Mouse (Mus musculus) left cerebral cortex, adult 11 months (tissue): Measurements from ENCODE around the gene Cdc42bpa.

ENCODE experiments used
- DNase-seq: peaks from one replicate; pipeline ENCODE4 v3.0.0; 2022; ENCODE audit warnings: low spot score

Cdc42bpa gene

DNA sequence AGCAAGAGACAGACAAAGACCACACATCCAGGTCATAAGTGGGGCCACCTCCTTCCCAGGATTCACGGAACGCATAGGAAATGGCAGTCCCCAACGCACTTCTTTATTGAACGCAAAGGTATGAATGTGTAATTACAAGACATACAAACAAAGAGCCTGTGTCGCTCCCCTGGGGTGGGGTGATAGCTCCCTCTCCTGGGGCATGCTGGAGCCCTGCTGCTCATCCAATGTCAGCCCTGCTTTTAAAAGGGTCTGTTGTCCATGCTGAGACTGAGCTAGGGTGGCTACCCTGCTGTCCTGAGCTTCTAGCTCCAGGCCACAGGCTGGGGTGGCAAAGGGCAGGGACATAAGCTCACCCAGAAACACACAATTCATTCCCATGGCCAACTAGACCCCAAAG, 206.3 kb downstream of the Cdc42bpa start:
- DNase-seq: no peak

DNA sequence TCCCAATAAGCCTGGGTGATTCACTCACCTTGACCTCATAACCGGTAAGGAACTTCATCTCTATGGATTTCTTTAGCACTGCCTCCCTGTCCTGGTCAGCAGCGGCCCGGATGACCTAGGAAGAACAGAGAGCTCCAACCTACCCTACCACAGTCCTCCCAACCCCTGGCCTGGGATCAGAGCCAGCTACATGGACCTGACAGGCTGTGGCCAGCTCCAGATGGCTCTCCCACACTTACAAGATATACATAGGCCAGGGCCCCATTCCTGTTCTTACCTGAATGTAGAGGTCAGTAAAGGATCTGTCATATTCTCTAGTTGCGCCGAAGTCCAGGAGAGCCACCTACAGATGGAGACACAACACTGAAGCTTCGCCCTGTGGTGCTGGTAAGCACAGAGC, 208.0 kb downstream of the Cdc42bpa start:
- DNase-seq: no peak

DNA sequence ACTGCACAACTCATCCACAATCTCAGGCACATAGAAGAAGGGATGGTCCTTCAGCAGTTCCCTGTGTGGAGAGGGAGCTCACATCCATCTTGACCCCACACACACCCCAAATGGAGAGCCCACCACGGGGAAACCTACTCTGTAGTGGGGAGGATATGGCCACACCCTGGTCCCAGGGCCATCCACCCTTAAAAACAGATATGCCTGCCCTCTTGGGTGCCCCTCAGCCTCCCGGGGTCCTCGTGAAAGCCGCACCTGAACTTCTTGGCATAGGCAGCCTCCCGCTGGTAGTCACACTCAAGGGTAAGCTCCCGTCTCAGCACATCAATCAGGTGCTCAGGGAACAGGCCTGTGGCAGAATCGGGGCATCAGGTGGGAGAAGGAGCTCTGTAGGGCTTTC, 208.9 kb downstream of the Cdc42bpa start:
- no peak for DNase-seq

DNA sequence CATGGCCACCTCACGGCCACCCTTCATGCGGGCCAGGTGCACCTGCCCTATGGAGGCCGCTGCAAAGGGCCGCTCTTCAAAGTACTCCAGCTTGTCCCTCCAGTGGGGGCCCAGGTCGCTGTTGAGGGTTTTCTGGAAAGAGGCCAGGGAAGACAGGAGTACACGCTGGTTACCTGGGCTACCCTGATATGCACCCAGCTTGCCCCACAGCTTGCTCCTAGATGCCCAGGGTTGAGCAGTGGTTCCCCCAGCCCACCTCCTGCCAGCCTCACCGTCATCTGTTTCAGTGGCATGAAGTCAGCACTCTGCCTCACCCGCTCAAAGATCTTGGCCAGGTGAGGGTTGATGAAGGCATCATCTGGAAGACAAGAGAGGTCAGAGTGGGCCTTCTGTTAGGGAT, 209.8 kb downstream of the Cdc42bpa start:
- DNase-seq: no peak

DNA sequence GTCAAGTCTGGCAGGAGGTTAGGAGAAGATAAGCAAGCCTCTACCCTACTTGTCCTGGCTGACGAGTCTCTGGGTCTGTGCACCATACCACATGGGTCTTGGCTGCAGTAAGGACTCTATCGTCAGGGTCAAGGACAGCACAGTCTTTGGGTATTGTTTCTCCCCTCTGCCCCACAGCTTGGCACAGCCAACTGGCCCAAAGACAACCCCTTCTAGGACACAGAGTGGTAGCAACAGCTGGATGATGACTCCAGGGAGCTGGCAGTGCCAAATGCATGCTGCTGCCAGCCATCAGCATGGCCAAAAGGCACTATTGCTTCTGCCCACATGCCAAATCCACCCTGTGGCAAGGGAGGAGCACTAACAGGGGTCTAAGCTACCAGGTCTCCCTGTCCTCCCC, 211.6 kb downstream of the Cdc42bpa start:
- DNase-seq: no peak

DNA sequence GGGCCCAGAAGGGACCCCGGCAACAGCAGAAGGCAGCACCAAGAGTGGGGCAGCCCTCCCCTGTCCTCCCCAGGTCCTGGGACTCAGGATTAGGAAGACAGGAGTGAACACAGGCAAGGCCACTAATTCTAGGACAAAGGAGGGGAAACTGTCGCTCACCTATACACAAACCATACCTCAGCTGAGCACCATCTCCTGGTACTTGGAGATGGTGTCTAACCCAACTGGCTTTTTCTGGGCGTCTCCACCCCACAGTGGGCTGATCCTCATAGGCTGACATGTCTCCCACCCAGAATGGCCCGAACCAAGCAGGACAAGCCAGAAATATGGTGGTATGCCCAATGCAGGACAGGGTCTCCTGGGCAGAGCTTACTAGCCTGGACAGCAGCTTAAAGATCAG, 212.3 kb downstream of the Cdc42bpa start:
- DNase-seq: no peak

DNA sequence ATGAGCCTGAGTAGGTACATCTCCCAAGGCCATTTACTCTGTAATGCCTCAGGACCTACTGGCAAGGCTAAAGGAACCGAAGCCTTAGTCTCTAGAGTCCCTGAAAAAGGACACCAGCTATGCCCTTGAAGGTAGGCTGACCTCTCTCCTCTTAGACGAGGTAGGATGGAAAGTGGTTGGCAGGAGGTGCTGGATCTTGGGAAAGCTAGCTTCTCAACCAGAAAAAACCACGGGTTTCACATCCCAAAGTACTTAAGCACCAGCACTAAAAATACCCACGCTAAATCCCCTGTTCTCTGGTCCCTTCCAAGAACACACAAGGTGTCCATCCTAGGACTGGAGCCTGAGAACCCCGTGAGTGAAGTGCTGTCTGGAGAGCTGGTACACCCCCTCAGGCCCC, 212.7 kb downstream of the Cdc42bpa start:
- DNase-seq: no peak

DNA sequence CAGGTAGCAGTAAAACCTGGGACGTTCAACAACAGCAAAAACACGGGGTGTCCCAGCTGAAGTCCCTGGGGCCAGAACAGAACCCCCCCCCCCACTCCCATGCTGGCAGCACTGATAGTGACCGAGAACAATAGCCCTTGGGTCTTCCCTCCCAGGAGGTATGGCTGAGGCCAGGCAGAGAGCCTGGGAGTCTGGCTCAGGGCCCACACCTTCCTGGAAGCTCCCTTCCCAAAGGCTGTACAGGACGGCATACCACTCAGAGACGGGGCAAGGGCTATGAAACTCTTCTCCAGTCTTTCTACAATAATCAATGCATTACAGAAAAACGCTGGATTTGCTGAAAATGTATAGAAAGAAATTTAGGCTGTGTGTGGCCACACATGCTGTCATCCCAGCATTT, 214.4 kb downstream of the Cdc42bpa start:
- DNase-seq: no peak

DNA sequence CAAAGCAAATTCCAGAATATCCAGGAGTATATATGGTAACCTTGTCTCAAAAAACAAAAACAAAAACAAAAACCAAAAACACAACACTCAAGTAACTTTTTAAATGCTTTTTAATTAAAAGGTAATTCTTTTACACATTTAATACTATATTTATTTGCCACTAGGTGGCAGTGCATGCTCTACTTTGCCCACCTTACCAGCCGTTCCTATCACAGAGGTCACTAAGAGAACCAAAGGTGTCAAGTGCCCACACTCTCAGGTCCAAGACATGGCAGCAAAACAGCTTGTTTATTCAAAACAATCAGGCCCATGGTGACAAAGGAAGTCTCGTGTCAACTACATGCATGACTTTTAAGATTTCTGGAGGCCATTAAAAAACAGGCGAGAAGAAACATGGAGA, 214.9 kb downstream of the Cdc42bpa start:
- no peak for DNase-seq

DNA sequence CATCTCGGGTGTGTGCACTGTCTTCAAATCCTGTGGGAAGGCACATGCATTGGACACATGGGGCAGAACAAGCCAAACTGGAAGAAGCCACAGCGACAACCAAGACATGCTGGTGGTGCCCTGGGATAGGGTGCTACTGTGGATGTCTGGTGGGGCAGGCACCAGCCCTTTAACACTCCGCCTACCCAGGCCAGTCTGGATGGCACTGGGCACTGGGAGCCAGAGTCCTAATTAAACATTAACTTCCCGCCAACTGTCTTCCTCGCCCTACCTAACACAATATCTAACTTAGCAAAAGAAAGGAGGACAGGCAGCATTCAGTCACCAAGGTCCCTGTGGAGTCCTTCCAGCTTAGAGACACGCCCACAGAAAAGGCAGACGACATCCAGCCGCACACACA, 215.4 kb downstream of the Cdc42bpa start:
- no peak for DNase-seq

DNA sequence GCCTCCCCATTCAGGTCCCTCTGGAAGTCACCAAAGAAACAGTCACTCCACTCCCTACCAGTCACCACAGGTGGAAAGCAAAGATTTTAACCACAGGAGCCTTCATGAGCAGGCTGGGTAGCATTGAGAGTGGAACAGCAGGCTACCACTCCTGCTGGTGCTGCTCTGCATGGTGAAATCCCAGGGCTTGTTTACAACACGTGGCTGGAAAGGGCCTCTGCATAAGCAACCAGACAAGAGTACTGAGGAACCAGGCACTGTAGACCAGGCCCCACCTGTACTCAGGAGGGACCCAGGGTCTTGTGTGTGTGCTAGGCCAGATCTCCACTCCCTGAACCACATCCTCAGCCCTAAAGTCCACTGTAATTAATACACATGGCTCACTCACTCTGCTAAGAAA, 216.5 kb downstream of the Cdc42bpa start:
- no peak for DNase-seq

DNA sequence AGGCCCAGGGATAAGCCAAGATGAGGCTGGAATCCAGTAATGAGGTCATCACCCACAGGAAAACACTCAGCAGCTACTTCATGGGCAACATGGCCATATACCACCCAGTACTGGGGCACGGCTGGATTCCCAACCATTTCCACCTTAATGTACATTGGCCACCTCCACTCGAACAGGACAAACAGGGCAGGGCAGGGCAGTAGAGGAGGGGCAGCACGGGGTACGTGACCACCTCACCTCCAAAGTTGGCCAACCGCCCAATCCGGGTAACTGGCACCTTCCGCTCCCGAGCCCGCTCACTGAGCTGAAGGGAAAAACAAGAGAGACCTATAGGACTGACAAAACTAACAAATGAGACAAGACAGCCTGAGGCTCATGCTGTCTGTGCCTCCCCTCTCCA, 218.1 kb downstream of the Cdc42bpa start:
- no peak for DNase-seq

DNA sequence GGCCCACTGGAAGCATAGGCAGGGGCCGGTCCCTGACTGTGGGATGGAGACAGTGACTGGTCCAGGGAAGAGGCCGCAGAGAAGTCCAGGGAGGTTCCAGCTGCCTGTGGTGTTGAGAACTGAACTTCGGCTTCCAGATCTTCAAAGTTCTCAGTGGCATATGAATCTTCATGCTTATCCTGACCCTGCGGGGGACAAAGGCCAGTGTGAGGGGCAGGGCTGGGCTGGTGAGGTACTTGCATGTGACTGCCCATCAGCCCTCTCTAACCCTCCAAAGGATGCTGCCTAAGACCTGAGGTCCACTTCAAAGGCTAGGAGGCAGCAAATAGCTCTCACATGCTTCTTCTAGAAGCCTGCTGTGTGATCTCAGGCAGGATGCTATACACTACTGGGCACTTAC, 218.8 kb downstream of the Cdc42bpa start:
- no peak for DNase-seq

DNA sequence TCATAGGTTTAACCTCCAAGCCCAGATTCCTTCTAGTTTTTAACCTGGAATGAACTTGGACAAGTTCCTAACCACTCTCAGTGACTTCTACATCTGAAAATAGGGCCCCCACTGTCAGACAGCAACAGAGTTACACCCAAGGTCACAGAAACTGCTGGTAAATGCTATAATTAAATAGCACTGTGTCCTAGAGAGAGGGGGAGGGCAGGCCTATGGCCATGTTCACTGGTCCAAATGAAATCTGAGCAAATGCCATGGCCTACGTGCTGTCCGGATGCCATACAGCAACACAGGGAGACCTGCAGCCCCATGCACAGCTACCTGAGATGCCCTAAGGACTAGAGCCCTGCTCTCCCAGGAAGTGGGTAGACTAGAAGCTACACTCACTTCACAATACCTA, 219.6 kb downstream of the Cdc42bpa start:
- DNase-seq: no peak

DNA sequence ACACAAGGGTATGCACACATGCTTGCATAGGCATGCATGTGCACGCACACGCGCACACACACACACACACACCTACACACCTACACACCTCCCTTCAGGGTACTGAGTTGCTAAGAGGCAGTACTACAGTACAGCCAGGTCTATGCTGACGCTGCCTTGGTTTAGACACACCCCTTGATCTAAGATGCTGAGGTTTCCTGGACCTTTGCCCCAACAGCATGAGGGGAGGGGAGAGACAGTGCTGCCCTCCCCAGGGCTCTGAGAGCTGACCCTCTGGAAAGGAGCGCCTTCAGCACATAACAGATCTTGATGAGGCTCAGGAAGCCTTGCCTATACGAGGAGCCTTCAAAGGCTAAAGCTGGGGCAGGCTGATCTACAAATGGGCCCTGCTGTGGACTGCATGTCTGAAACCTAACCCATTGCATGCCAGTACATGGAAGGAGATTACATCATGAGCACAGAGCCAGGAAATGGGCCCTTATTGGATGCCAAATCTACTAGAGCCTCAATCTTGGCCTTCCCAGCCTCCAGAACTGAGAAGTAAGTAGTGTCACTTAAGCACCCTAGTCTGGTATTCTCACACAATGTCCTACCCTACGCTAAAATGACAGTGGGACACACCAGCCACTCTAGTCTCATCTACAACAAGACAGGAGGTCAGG, 221.2 kb downstream of the Cdc42bpa start:
- DNase-seq: no peak

DNA sequence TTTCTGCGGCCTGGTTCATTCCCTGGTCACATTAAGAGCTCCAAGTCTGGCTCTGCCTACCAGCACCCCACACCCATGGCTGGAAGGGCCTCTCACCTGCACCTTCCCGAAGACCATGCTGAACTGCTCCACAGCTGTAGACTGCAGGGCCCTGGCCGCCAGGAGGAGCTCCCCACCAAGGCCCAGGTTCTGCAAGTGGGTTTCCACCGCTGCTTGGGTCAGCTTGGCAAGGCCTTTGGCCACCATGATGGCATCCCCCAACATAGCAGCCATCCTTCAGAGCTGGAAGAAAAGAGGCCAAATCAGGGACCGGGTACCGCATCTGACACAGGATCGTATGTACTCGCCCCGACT, 221.7 kb downstream of the Cdc42bpa start:
- DNase-seq: no peak

DNA sequence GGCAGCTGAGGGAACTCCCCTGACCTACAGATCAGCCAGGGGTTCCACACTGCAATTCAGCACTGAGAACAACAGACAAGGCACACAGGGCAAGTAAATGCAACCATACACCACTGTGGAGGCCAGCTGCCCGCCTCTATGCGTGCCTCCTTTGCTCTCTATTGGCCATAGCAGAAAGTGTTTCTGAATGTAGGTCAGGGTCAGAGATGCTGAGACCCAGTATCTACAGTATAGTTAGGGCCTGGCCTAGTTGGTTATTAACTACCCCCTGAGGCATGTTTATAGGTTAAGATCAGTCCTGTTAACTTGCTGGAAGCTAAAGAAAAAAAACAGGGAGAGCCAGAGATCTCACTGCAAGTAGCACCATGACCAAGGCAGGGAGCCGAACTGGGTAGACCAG, 222.5 kb downstream of the Cdc42bpa start:
- no peak for DNase-seq

DNA sequence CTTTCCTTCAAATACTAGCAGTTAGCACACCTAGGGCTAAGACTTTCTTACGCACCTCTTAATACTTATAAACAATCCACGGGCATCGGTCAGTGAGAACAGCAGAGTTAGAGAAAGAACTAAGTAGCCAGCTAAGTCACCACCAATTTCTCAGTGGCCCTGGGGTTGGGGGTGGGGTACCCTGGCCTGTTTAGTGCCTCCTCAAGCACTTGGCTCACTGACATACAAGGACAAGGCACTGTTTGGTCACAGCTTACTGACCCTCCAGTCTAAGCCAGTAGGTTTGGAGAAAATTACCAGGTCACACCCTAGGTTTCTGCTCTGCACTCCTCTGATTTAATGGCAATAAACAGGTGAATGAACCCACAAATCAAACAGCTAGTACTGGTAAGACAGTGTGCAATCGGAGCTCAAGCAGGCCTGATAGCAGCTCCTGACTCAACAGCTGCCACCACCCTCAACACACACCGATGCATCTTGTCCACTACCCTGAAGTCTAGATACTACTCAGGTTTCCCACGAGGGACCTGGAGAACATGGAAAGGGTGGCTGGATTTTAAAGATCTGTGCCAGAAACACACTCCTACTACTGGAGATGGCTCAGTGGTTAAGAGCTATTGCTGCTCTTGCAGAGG, 223.4 kb downstream of the Cdc42bpa start:
- DNase-seq: no peak

DNA sequence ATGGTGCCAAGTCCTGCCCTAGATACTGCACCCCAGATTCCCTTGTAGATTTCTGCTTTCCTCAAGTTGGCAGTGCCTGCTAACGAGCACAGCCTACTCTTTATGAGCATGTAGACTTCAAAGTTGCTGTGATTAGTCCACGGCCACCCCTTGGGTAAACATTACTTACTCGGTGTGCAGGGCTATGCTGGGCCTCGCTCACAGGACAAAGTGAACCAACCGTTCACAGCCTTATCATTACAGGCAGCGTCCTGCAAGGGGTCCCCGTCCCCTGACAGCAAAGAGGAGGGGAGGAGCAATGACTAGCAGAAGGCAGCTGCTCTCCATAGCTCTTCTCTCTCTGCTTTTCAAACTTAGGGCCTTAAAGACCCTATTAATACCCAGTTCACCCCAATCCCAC, 224.5 kb downstream of the Cdc42bpa start:
- DNase-seq: no peak

DNA sequence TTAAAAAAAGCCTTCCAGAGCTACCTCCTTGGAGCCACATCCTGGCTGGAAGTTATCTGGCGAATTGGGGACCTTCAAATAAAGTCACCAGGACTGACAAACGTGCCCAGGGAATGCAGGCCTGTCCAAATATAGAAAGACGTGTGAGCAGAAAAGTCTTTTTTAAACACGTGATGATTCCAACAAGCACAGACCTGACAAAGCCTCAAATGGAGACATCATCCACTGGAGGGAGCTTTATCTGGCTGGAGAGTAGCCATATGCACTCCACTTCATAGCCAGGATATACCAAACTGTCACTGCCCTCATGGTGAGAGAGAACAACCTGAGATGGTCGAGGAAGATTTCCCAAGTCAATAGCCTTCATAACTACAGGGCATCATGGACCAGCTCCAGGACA, 225.6 kb downstream of the Cdc42bpa start:
- DNase-seq: no peak

DNA sequence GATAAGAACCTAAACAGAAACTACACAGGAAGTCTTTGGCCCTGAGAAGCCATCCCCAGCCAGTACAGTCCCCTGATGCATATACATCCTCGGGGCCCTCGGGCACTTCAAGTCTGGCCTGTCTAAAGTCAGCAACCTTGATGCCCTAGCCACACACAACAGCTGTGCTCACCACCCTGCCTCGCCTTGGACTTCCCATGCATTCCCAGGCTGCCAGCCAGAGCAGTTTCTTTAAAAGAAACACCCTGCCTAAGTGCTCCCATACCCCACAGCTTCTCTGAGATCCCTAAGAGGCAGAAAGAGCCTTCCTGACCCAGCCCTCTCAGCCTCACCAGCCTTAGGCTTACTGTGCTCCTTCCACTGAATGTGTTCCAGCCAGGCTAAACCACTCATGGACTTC, 226.1 kb downstream of the Cdc42bpa start:
- no peak for DNase-seq

DNA sequence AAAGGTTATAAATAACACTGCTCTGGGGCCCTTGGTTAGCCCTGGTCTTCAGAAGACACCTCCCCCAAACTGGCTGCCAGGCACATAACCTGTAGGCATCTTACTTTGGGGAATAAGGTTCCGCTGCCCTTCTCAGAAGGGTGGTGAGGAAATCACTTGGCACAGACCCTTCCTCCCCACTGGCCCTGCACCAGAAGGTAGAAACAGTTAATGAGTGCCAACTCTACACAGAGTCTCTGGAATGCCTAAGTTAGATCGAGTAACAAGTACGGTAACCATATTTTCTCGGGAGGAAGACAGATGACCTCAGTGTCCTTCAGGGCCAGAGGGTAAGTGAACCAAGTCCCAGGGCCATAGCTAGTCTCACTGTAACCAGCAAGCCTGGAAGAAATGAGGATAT, 228.7 kb downstream of the Cdc42bpa start:
- no peak for DNase-seq

DNA sequence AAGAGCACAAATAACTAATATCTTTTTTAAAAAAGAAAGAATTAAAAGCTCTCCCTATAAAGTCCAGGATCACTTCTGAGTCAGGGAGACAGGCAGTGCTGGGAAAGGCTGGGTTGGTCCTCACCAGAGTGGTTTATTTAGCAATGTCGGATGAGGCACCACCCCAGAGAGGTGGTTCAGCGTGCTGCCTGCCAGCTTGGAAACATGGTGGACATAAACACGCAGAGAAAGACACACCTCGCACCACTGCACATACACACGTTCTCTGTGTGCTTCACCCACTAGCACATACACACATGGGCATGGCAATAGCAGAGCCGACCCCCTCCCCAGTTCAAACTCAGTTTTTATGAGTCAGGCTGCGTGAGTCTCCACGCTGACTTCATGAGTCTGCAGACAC, 230.8 kb downstream of the Cdc42bpa start:
- no peak for DNase-seq

DNA sequence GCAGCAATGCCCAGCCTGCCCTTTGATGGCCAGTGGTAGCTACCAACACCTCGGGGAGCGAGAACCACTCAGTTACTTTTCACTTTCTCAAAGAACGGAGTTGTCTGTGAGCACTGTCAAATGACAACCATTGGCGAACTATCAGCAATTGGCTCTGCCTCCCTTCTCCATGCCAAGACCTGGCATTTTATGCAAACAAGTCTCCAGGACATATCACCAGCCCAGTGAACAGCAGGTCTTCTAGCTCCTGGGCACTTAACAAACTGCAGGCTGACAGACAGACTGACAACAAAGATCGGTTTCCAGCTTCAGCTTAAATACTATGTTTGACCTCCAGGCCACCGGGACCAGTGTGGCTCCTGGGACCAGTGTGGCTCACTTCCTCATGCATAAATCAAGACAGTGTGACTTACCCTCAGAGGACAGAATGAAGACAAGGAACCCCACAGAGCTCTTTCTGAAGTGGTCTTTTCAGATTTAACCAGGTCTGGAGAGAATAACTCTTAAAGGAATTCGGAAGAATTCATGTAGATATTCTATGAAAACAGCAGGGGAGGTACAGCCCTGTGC, 231.5 kb downstream of the Cdc42bpa start:
- DNase-seq: no peak
